Mouse (Mus musculus) erythroid progenitor cell, adult 5-6 weeks (primary cell): ENCODE data around the gene Gm5105. TPM values are rescaled to one million over a fixed set of nuclear protein-coding genes. Genes with fewer than 3 reads are reported as not detected.

ENCODE experiments used
- total RNA-seq, 2 experiments: library from RNA; stranded (forward) in 1 of 2; stranded (reverse) in 1 of 2; fragments of 150-400 nt in 1 of 2; fragments of 186-747, 209-891 nt in 1 of 2; gene quantifications; 2 replicates each; pipeline versions ENCODE4 v1.2.3 to v1.2.4; 2015 to 2017; ENCODE audit warnings: low replicate concordance in 2 of 2

The Gm5105 gene
- total RNA-seq, 2 experiments from 2014 or later = not detected

Other genes with a start within 250 kb of the Gm5105 start
- 951 and 1,242 TPM in 2 replicates for gene H2afz, start 202.9 kb downstream of the Gm5105 start, total RNA-seq (2015; ENCODE audit: low replicate concordance)
- gene H2afz, start 202.9 kb downstream of the Gm5105 start, total RNA-seq (2017; ENCODE audit: low replicate concordance) = 578 and 824 TPM in 2 replicates
- 5.0 and 7.6 TPM in 2 replicates for gene Dnajb14, start 199.7 kb downstream of the Gm5105 start, total RNA-seq (2015; ENCODE audit: low replicate concordance)
- 4.1 and 6.0 TPM in 2 replicates for gene Dnajb14, start 199.7 kb downstream of the Gm5105 start, total RNA-seq (2017; ENCODE audit: low replicate concordance)
- gene Lamtor3, start 148.9 kb downstream of the Gm5105 start, total RNA-seq (2015; ENCODE audit: low replicate concordance) = 75.0 and 88.0 TPM in 2 replicates
- gene Lamtor3, start 148.9 kb downstream of the Gm5105 start, total RNA-seq (2017; ENCODE audit: low replicate concordance) = 58.6 and 69.3 TPM in 2 replicates
- gene Dapp1, start 85.8 kb downstream of the Gm5105 start, total RNA-seq (2015; ENCODE audit: low replicate concordance) = 22.3 and 27.7 TPM in 2 replicates
- 26.3 TPM in 2 replicates for gene Dapp1, start 85.8 kb downstream of the Gm5105 start, total RNA-seq (2017; ENCODE audit: low replicate concordance)
- not detected in 2 replicates for gene 1110002E22Rik, start 2.3 kb downstream of the Gm5105 start, total RNA-seq (2015; ENCODE audit: low replicate concordance)
- gene 1110002E22Rik, start 2.3 kb downstream of the Gm5105 start, total RNA-seq (2017; ENCODE audit: low replicate concordance) = not detected in 2 replicates
- 8.0 and 8.3 TPM in 2 replicates for gene Trmt10a, start 76.1 kb upstream of the Gm5105 start, total RNA-seq (2015; ENCODE audit: low replicate concordance)
- gene Trmt10a, start 76.1 kb upstream of the Gm5105 start, total RNA-seq (2017; ENCODE audit: low replicate concordance) = 10.7 and 30.7 TPM in 2 replicates
- 0.72 TPM in 1 of 2 replicates, not detected in the other for gene Mttp, start 77.6 kb upstream of the Gm5105 start, total RNA-seq (2015; ENCODE audit: low replicate concordance)
- gene Mttp, start 77.6 kb upstream of the Gm5105 start, total RNA-seq (2017; ENCODE audit: low replicate concordance) = 0.26 and 0.91 TPM in 2 replicates
- gene 4930579F01Rik, start 126.4 kb upstream of the Gm5105 start, total RNA-seq (2015; ENCODE audit: low replicate concordance) = not detected in 2 replicates
- gene 4930579F01Rik, start 126.4 kb upstream of the Gm5105 start, total RNA-seq (2017; ENCODE audit: low replicate concordance) = not detected in 2 replicates
- not detected in 2 replicates for gene Adh7, start 150.4 kb upstream of the Gm5105 start, total RNA-seq (2015; ENCODE audit: low replicate concordance)
- gene Adh7, start 150.4 kb upstream of the Gm5105 start, total RNA-seq (2017; ENCODE audit: low replicate concordance) = not detected in 2 replicates
- gene Adh1, start 193.6 kb upstream of the Gm5105 start, total RNA-seq (2015; ENCODE audit: low replicate concordance) = not detected in 2 replicates
- gene Adh1, start 193.6 kb upstream of the Gm5105 start, total RNA-seq (2017; ENCODE audit: low replicate concordance) = 1.7 TPM in 1 of 2 replicates, not detected in the other
- not detected in 2 replicates for gene Adh6a, start 245.9 kb upstream of the Gm5105 start, total RNA-seq (2015; ENCODE audit: low replicate concordance)
- not detected in 2 replicates for gene Adh6a, start 245.9 kb upstream of the Gm5105 start, total RNA-seq (2017; ENCODE audit: low replicate concordance)